Mouse (Mus musculus): Measurements from ENCODE around the gene Palld.

GRCm38 (mm10) chr8:61615711-61616697, 286.5 kb downstream of the Palld start:
- TF ChIP-seq CTCF (conservative IDR thresholded peaks at IDR 0.05; ENCODE audit: low read length) (no peak), NANOG (IDR thresholded peaks at IDR 0.05; ENCODE audit: borderline replicate concordance, low read length) (no peak)

All from E14TG2a.4 (cell line).